Mouse (Mus musculus): Measurements from ENCODE around the gene Scn7a. TPM values are rescaled to one million over a fixed set of nuclear protein-coding genes. Genes with fewer than 3 reads are reported as not detected.

The Scn7a gene
- polyA plus RNA-seq (2014; fragmentation: Illumina TruSeq; extraction: RNeasy Lipid Tissue Mini Kit (QIAGEN cat#74804); ENCODE audit: low read depth, low replicate concordance), result 23.9 TPM

GRCm38 (mm10) chr2:66784765-66785164 is at the start of gene Scn7a:
Gene Scn7a, minus strand, starts transcription at chr2:66784914.

GRCm38 (mm10) chr2:66634580-66635359 is 149.9 kb downstream of the Scn7a start, which contains the start of gene Scn9a:
Gene Scn9a, minus strand, starts transcription at chr2:66634962.

Other genes starting within 250 kb of the Scn7a start
- not detected for gene Scn9a, start 150.0 kb downstream of the Scn7a start, polyA plus RNA-seq (2014; fragmentation: Illumina TruSeq; extraction: RNeasy Lipid Tissue Mini Kit (QIAGEN cat#74804); ENCODE audit: low read depth, low replicate concordance)

All from adipose tissue, adult 10 weeks (tissue).